Mouse (Mus musculus): ENCODE measurements at regions not wholly inside any gene's neighbourhood (a gene's known extent, or its start where the extent isn't known, plus 50 kb on each side); places are given as distances from the start of the nearest gene placed in this dataset.

- TF ChIP-seq GATA1 (IDR thresholded peaks at IDR 0.05; ENCODE audit: low read length): no peak
Measured at GRCm38 (mm10) chr13:107338111-107338510, 316.2 kb upstream of the Kif2a start.

- no peak for TF ChIP-seq GATA1 (IDR thresholded peaks at IDR 0.05; ENCODE audit: low read length)
Measured at GRCm38 (mm10) chr13:107337111-107337510, 315.2 kb upstream of the Kif2a start.

- no peak for TF ChIP-seq GATA1 (IDR thresholded peaks at IDR 0.05; ENCODE audit: low read length)
Measured at GRCm38 (mm10) chr13:107329348-107329747, 307.4 kb upstream of the Kif2a start.

- TF ChIP-seq GATA1 (IDR thresholded peaks at IDR 0.05; ENCODE audit: low read length): no peak
Measured at GRCm38 (mm10) chr13:107325707-107326495, 304.0 kb upstream of the Kif2a start.

GRCm38 (mm10) chr13:107314746-107315145 is 292.8 kb upstream of the Kif2a start:
- no peak for TF ChIP-seq GATA1 (IDR thresholded peaks at IDR 0.05; ENCODE audit: low read length)

- no peak for TF ChIP-seq GATA1 (IDR thresholded peaks at IDR 0.05; ENCODE audit: low read length)
Measured at GRCm38 (mm10) chr13:107308958-107309639, 287.2 kb upstream of the Kif2a start.

GRCm38 (mm10) chr13:107308404-107308803 is 286.5 kb upstream of the Kif2a start:
- TF ChIP-seq GATA1 (IDR thresholded peaks at IDR 0.05; ENCODE audit: low read length): no peak

GRCm38 (mm10) chr13:107306958-107307357 is 285.0 kb upstream of the Kif2a start:
- TF ChIP-seq GATA1 (IDR thresholded peaks at IDR 0.05; ENCODE audit: low read length): no peak

- TF ChIP-seq GATA1 (IDR thresholded peaks at IDR 0.05; ENCODE audit: low read length): no peak
Measured at GRCm38 (mm10) chr13:107306232-107306631, 284.3 kb upstream of the Kif2a start.

GRCm38 (mm10) chr13:107305738-107306137 is 283.8 kb upstream of the Kif2a start:
- no peak for TF ChIP-seq GATA1 (IDR thresholded peaks at IDR 0.05; ENCODE audit: low read length)

GRCm38 (mm10) chr13:107303878-107304277 is 282.0 kb upstream of the Kif2a start:
- TF ChIP-seq GATA1 (IDR thresholded peaks at IDR 0.05; ENCODE audit: low read length): no peak

GRCm38 (mm10) chr13:107303322-107303721 is 281.4 kb upstream of the Kif2a start:
- TF ChIP-seq GATA1 (IDR thresholded peaks at IDR 0.05; ENCODE audit: low read length): no peak

GRCm38 (mm10) chr13:107300792-107301191 is 278.9 kb upstream of the Kif2a start:
- no peak for TF ChIP-seq GATA1 (IDR thresholded peaks at IDR 0.05; ENCODE audit: low read length)

- no peak for TF ChIP-seq GATA1 (IDR thresholded peaks at IDR 0.05; ENCODE audit: low read length)
Measured at GRCm38 (mm10) chr13:107264581-107264980, 242.7 kb upstream of the Kif2a start.

GRCm38 (mm10) chr13:107261479-107262050 is 239.6 kb upstream of the Kif2a start:
- no peak for TF ChIP-seq GATA1 (IDR thresholded peaks at IDR 0.05; ENCODE audit: low read length)

- TF ChIP-seq GATA1 (IDR thresholded peaks at IDR 0.05; ENCODE audit: low read length): no peak
Measured at GRCm38 (mm10) chr13:107260274-107260673, 238.3 kb upstream of the Kif2a start.
